Mouse (Mus musculus): ENCODE measurements around the gene Rapgef4. TPM values are rescaled to one million over a fixed set of nuclear protein-coding genes. Genes with fewer than 3 reads are reported as not detected.

Rapgef4 gene
- polyA plus RNA-seq, 1 experiment from 2014 or later = 5.3 TPM

DNA sequence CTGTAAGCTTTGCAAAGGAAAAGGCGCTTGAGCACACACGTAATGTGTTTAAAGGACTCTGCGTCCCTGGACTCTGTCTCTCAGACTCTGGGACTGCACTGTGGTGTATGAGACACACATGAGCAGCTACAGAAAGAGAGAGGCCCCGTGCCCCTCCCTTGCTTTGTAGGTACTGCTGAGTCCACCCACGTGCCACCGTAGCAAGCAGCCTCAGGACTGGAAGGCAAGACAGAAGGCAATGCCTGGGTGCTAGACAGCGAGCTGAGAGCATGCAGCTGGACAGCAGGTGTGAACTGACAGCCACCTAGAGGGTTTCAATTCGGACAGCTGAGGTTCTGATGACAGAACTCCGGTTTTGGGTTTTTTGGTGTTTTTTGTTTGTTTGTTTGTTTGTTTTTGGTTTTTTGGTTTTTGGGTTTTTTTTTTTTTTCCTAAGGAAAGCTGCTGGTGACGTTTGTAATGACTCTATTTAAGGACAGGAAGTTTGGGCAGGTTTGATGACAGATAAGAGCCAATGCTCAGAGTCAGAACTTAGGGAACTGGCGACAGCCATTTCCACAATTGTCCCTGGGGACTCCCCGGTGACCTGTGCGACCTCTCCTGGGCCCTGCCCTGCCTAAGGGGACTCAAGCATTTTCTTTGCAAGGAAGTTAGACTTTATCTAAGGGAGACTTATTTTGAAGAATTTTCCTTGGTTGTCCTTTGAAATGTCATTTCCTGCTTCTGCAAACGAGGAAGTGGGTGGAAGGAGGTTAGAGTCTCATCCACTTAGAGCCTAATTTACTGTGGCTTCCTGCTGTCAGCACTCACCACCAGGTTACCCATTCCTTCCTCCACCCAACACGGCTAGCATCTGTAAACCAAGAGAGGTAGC lies 136.3 kb downstream of the Rapgef4 start:
- peak overlapping the region; percentile 18; the same call in 1 of the 2 replicates for H3K27ac ChIP-seq (ENCODE audit: poor library complexity, severe bottlenecking)
- no peaks in the 10 kb centered on the region for H3K9me3 ChIP-seq (replicated peaks)
- H3K27me3 ChIP-seq (replicated peaks) = no peaks in the 10 kb centered on the region
- 27% methylated on average over 15 of the region's 15 CpGs for WGBS
- no peaks in the 10 kb centered on the region for H3K36me3 ChIP-seq
- no peak overlapping the region for H3K4me2 ChIP-seq
- peaks cover 28% of the 10 kb centered on the region for H3K4me1 ChIP-seq (replicated peaks)
- no peak overlapping the region for H3K4me3 ChIP-seq
- peak; percentile 59; the same call in 1 of the 2 replicates for ATAC-seq (ENCODE audit: insufficient number of reproducible peaks, low FRiP score)
- no peak overlapping the region for H3K9ac ChIP-seq

DNA sequence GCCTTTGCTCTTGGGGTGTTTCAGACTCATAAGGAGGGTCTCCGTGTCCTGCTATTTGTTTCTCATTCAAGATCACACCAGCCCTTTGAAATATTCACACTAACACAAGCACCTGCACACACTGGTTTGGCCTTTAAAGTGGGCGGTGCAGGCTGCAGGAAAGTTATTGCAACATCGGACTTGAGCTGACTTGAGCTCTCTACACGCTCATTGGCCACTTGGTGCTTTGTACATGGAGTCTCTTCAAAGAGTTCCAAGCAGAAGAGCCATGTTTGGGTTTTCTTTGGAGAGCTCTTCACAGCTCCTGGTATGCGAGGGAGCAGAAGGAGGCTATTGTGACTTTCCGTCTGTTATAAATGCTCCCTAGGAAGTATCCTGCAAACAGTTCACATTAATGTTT lies 139.2 kb downstream of the Rapgef4 start:
- 87% methylated on average over 6 of the region's 6 CpGs for WGBS
- no peak overlapping the region for H3K27ac ChIP-seq (ENCODE audit: poor library complexity, severe bottlenecking)

DNA sequence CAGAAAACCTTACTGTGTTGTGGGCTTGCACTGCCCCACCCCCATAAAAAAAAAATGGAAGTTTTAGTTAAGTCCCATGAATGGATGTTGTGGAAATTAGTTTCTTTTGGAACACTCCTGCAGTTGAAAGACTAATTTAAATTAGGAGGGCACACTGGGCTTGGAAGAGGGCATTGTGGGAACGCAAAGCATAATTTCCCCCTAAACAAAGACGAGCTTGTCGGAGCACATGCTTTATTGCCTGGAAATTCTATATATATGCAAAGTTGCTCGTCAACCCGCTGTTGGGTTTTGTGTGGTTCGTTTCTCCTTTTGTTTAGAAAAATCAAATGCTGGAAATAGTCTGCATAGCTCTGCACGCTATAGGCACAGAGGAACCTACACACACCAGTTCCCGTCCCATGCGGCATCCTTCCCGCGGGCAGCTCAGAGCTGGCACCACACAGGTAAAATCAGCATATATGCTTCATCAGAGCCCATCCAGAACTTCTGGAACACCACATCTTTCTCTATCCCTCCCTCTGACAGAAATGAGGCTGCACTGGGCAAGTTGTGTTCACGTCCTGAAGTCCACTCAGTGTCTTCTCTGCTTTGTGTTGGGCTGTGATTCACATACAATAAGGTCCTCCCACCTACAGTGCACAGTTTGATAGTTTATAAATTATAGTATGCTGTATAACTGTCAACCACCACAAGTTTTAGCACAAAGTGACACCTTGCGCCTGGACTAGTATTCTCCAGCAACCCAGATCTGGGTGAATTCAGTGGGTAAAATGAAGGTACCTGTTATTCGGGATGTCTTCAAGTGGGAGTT lies 141.6 kb downstream of the Rapgef4 start:
- no peak overlapping the region for H3K4me2 ChIP-seq
- no peaks in the 10 kb centered on the region for H3K9me3 ChIP-seq (replicated peaks)
- no peak overlapping the region for H3K4me3 ChIP-seq
- no peak overlapping the region for H3K9ac ChIP-seq
- 94% methylated on average over 14 of the region's 14 CpGs for WGBS
- ATAC-seq (ENCODE audit: insufficient number of reproducible peaks, low FRiP score) = no peak
- no peaks in the 10 kb centered on the region for H3K36me3 ChIP-seq
- H3K4me1 ChIP-seq (replicated peaks) = peaks cover 15% of the 10 kb centered on the region
- H3K27me3 ChIP-seq (replicated peaks) = no peaks in the 10 kb centered on the region
- no peak overlapping the region for H3K27ac ChIP-seq (ENCODE audit: poor library complexity, severe bottlenecking)

More for the DNA sequence above, 139.2 kb downstream of the Rapgef4 start:
- H3K27me3 ChIP-seq (replicated peaks) = no peaks in the 10 kb centered on the region
- no peak overlapping the region for H3K4me2 ChIP-seq
- H3K9ac ChIP-seq = no peak overlapping the region
- no peaks in the 10 kb centered on the region for H3K36me3 ChIP-seq
- H3K4me1 ChIP-seq (replicated peaks) = peaks cover 24% of the 10 kb centered on the region
- H3K9me3 ChIP-seq (replicated peaks) = no peaks in the 10 kb centered on the region
- ATAC-seq (ENCODE audit: insufficient number of reproducible peaks, low FRiP score) = no peak
- H3K4me3 ChIP-seq = no peak overlapping the region

DNA sequence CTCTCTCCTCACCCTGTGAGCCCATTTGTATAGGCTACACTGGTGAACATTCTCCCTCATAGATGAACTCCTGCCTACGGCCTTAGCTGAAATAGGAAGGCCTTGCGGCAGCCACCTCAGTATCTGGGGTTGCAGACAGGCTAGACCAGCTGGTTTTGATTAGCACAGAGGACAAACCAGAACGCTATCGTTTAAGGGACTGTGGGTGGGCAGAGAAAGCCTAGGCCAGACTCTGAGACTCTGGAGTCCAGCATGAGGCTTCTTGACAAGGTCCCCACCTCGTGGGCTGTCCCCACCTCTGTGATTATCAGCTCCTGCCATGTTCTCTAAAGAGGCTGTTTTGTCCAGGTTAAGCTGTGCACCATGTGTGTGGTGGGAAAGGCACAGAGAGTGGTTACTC lies 142.8 kb downstream of the Rapgef4 start:
- Histone ChIP-seq H3K4me3 (no peak overlapping the region), H3K4me1 (replicated peaks) (peaks cover 12% of the 10 kb centered on the region), H3K9ac (no peak overlapping the region), H3K4me2 (no peak overlapping the region), H3K27me3 (replicated peaks) (no peaks in the 10 kb centered on the region), H3K9me3 (replicated peaks) (no peaks in the 10 kb centered on the region), H3K36me3 (no peaks in the 10 kb centered on the region), H3K27ac (ENCODE audit: poor library complexity, severe bottlenecking) (no peak overlapping the region)
- 27% methylated on average over 5 of the region's 5 CpGs for WGBS
- ATAC-seq (ENCODE audit: insufficient number of reproducible peaks, low FRiP score) = no peak

DNA sequence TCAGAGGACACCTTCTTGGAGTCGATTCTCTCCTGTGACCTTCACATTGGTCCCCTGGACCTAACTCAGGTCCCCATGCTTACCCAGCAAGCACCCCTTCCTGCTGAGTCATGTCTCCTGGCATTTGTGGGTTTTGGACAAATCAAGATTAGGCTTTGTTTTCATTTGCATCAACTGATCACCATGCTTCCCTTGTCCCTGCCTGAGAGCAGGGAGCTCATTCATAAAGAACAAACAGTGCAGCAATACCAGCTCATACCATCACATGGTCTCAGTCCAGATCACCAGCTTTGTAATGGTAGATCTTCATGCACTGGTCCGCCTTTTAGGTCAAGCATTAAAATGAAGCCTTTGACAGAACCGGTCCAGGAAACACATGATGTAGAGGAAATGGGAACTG lies 144.7 kb downstream of the Rapgef4 start:
- 62% methylated on average over 3 of the region's 3 CpGs for WGBS
- Histone ChIP-seq H3K4me2 (no peak overlapping the region), H3K27ac (ENCODE audit: poor library complexity, severe bottlenecking) (no peak overlapping the region), H3K36me3 (no peaks in the 10 kb centered on the region), H3K9me3 (replicated peaks) (no peaks in the 10 kb centered on the region), H3K9ac (no peak overlapping the region), H3K4me3 (no peak overlapping the region), H3K27me3 (replicated peaks) (no peaks in the 10 kb centered on the region), H3K4me1 (replicated peaks) (peaks cover 12% of the 10 kb centered on the region)
- ATAC-seq (ENCODE audit: insufficient number of reproducible peaks, low FRiP score) = no peak

DNA sequence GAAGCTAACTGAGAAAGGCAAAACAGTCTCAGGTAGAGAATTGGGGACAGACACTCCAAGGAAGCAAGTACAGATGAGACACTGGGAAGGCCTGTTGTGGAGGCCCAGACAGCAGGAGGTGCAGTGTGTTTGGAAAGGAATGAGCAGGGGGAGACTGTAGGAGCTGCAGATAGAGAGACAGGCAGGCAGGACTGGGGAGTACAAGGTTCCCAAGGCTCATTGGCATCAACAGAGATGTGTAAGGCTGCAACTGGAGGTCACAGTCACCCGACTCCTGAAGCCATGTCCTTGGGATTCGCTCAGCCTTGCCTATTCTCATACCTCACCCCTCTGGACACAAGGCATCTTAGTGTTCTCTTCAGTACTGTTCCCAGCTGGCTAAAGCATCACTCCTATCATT lies 145.4 kb downstream of the Rapgef4 start:
- Histone ChIP-seq H3K4me3 (no peak overlapping the region), H3K36me3 (no peaks in the 10 kb centered on the region), H3K4me1 (replicated peaks) (peaks cover 12% of the 10 kb centered on the region), H3K27me3 (replicated peaks) (no peaks in the 10 kb centered on the region), H3K4me2 (no peak overlapping the region), H3K9ac (no peak overlapping the region), H3K9me3 (replicated peaks) (no peaks in the 10 kb centered on the region), H3K27ac (ENCODE audit: poor library complexity, severe bottlenecking) (no peak overlapping the region)
- no peak for ATAC-seq (ENCODE audit: insufficient number of reproducible peaks, low FRiP score)
- 83% methylated on average over 2 of the region's 2 CpGs for WGBS

DNA sequence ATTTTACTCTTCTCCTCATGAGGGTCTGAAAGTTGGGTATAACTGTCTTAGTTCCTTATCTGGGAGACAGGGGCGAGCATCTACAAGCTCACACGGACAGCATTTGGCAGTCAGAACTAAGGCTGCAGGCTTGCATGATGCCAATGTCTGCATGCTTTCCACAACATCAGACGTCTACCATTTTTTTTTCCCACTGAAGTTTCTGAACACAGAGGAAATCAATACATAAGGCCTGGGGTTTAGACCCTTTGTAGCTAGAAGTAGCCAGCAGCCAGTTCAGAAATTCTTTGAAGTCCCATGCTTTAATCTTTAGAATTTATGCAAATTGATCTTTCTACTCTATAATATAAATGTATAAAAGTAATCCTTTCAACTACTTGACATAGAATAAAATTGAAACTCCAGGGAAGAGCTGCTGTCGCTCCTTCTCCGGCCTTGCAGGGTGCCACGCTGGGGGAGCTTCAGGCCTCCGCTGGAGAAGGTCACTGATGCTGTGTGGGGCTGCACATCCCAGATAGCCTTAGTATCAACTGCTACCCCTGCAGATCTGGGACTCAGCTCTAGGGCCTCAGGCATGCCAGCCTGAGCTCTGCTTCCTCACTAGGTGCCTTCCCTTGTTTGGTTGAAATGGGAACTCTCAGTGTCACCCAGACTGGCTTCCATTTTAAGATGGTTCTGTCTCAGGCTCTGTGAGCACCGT lies 148.7 kb downstream of the Rapgef4 start:
- H3K27ac ChIP-seq (ENCODE audit: poor library complexity, severe bottlenecking) = no peak overlapping the region
- H3K4me2 ChIP-seq = no peak overlapping the region
- no peak for ATAC-seq (ENCODE audit: insufficient number of reproducible peaks, low FRiP score)
- H3K9me3 ChIP-seq (replicated peaks) = no peaks in the 10 kb centered on the region
- no peak overlapping the region for H3K4me3 ChIP-seq
- H3K4me1 ChIP-seq (replicated peaks) = peaks cover 4% of the 10 kb centered on the region; the same call in 1 of the 2 replicates
- WGBS = 80% methylated on average over 8 of the region's 8 CpGs
- H3K36me3 ChIP-seq = no peaks in the 10 kb centered on the region
- no peak overlapping the region for H3K9ac ChIP-seq
- H3K27me3 ChIP-seq (replicated peaks) = no peaks in the 10 kb centered on the region

DNA sequence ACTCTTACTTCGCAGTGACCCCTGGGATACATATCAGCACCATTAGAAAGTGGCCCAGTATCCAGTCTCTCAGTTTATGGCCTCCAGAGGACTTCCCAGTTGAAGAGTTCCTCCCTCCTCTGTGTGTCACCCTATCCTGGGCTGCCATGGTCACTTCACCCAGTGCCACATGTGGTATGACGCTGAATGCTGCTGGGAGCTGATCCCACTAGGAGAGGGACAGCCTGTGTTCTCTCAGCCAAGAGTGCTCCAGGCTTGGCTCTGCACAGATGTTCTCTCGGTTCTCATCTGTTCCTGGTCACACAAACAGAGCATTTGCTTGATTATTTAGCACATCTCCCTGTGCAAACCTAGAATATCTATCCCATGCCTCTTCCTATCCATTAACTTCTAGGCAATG lies 151.2 kb downstream of the Rapgef4 start:
- no peaks in the 10 kb centered on the region for H3K4me1 ChIP-seq (replicated peaks)
- H3K4me2 ChIP-seq = no peak overlapping the region
- WGBS = 77% methylated on average over 3 of the region's 3 CpGs
- no peak overlapping the region for H3K4me3 ChIP-seq
- H3K27me3 ChIP-seq (replicated peaks) = no peaks in the 10 kb centered on the region
- no peaks in the 10 kb centered on the region for H3K36me3 ChIP-seq
- no peak overlapping the region for H3K9ac ChIP-seq
- no peak for ATAC-seq (ENCODE audit: insufficient number of reproducible peaks, low FRiP score)
- H3K27ac ChIP-seq (ENCODE audit: poor library complexity, severe bottlenecking) = no peak overlapping the region
- no peaks in the 10 kb centered on the region for H3K9me3 ChIP-seq (replicated peaks)

DNA sequence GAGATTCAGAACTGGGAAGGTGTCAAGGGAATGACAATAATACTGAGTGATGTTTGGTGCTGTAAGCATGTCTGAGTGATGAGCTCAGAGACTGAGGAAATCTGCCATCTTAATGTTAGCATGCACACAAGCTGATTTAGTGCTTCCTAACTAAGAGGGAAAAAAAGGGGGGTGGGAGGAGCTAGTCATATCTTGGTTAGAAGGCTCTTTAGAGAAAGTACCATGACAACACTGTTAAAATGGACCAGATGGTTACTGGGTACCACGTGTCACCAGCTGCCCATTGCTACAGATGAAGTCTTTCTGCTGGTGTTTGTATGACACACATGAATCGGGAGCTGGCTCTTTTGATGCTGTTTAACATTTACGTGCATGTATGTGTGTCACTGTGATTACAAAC lies 155.0 kb downstream of the Rapgef4 start:
- WGBS = 69% methylated on average over 3 of the region's 3 CpGs
- ATAC-seq (ENCODE audit: insufficient number of reproducible peaks, low FRiP score) = no peak

DNA sequence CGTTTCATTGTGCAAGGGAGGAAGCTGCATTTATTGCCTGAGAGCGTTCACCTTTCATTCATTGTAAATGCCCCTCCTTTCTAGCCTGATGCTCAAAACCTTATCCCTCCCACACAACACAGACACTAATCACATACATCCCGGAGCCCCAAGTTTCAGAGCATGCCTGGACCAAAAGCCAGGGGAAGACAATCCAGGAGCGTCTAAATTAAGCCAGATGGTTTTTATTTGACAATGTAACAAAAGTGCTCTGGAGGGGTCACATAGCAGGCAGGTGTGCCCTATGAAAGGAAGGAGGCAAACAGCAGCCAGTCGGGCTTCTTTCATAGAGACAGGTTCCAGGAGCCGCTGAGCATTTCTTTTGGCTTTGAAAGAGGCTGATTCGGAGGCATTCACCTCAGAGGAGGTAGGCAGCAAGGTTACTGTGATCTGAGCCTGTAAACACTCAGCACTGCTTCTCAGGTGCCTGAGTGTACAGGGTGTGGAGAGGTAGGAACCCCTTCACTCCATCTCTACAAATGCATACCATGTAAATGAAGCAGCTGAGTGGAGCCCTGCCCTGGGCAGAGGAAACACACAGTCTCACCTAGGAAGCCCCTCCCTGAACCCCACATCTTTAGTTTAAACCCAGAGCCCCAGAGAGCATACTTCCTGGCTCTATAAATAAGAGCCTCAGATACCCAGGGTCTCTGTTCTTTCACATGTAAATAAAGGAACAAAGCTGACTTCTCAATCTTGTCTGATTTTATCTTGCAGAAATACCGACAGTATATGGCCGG lies 155.6 kb downstream of the Rapgef4 start:
- 65% methylated on average over 9 of the region's 9 CpGs for WGBS
- ATAC-seq (ENCODE audit: insufficient number of reproducible peaks, low FRiP score) = no peak
- H3K9ac ChIP-seq = no peak overlapping the region
- no peaks in the 10 kb centered on the region for H3K4me1 ChIP-seq (replicated peaks)
- no peak overlapping the region for H3K4me3 ChIP-seq
- no peak overlapping the region for H3K4me2 ChIP-seq
- H3K36me3 ChIP-seq = no peaks in the 10 kb centered on the region
- H3K27ac ChIP-seq (ENCODE audit: poor library complexity, severe bottlenecking) = no peak overlapping the region
- 0 out of 2 replicates have a peak, but pooled peaks cover 4% of the 10 kb centered on the region for H3K9me3 ChIP-seq (replicated peaks)
- no peaks in the 10 kb centered on the region for H3K27me3 ChIP-seq (replicated peaks)

More for the DNA sequence above, 155.0 kb downstream of the Rapgef4 start:
- no peaks in the 10 kb centered on the region for H3K4me1 ChIP-seq (replicated peaks)
- 0 out of 2 replicates have a peak, but pooled peaks cover 4% of the 10 kb centered on the region for H3K9me3 ChIP-seq (replicated peaks)
- no peak overlapping the region for H3K9ac ChIP-seq
- H3K4me3 ChIP-seq = no peak overlapping the region
- no peaks in the 10 kb centered on the region for H3K36me3 ChIP-seq
- no peaks in the 10 kb centered on the region for H3K27me3 ChIP-seq (replicated peaks)
- H3K4me2 ChIP-seq = no peak overlapping the region
- no peak overlapping the region for H3K27ac ChIP-seq (ENCODE audit: poor library complexity, severe bottlenecking)
